Mouse (Mus musculus): Measurements from ENCODE around the gene Cabp1. TPM values are rescaled to one million over a fixed set of nuclear protein-coding genes. Genes with fewer than 3 reads are reported as not detected.

Gene Cabp1
- polyA plus RNA-seq, 1 experiment from 2014 or later: not detected

DNA sequence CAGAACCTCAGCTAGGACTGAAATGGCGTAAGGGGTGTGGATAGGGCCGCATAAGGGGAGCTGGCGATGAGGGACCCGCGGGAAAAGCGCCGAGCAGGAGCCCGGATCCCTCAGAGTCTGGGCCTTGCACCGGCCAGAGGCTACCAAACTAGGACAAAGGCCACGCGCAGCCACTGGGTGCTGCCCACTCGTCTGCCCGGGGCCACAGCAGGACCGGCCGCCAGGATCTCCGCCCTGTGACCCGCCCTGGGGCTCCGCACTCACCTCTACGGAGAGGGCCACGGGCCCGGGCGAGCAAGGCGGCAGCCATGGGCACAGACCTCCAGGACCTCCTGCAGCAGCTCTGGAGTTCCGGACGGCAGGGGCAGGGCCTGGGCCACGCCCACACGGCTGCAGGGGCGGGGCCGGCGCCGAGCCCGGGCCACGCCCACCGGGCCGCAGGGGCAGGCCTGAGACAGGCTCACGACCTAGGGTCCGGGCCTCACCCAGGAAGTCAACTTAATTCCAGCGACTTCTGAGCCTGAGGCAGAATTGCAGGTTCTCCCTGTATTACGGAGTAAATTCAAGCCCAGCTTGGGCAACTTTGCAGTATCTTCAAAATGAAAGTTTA, 75.1 kb downstream of the Cabp1 start, which contains the start of gene Acads:
Gene Acads, minus strand, starts transcription at position 386 of the 610 bp plus-strand sequence.
- H3K4me1 ChIP-seq (ENCODE audit: insufficient read depth): peaks cover 8% of the 10 kb centered on the region
- H3K9me3 ChIP-seq (ENCODE audit: low read length): no peaks in the 10 kb centered on the region
- peak within 1 kb of the TSS; percentile 96 for H3K4me2 ChIP-seq (ENCODE audit: low read depth, low read length)
- DNase-seq (peak; percentile 90), ATAC-seq (peak; percentile 94)
- TF ChIP-seq EP300 (IDR thresholded peaks at IDR 0.05; ENCODE audit: low read depth) (no peak), CTCF (IDR thresholded peaks at IDR 0.05; ENCODE audit: low read depth) (no peak)
- H3K27ac ChIP-seq (ENCODE audit: low read depth): peak within 1 kb of the TSS; percentile 86
- H3K36me3 ChIP-seq (replicated peaks; ENCODE audit: insufficient read depth, low read length): peaks cover 11% of the 10 kb centered on the region; the same call in 1 of the 2 replicates
- H3K4me3 ChIP-seq (ENCODE audit: low read depth, low read length): peak within 1 kb of the TSS; percentile 86
- under 1% methylated on average over 38 of the region's 39 CpGs for WGBS (ENCODE audit: insufficient replicate concordance)
- H3K9ac ChIP-seq (replicated peaks): peak within 1 kb of the TSS; percentile 78
- no peaks in the 10 kb centered on the region for H3K27me3 ChIP-seq (ENCODE audit: insufficient read depth, low read length)

Other genes starting within 250 kb of the Cabp1 start
- 5.6 and 7.0 TPM in 2 replicates for gene Hnf1a, start 223.3 kb downstream of the Cabp1 start, polyA plus RNA-seq (2015; fragmentation: Nextera tagmentation; extraction: Ambion mirVana)
- 9.2 and 11.5 TPM in 2 replicates for gene Sppl3, start 183.2 kb downstream of the Cabp1 start, polyA plus RNA-seq (2015; fragmentation: Nextera tagmentation; extraction: Ambion mirVana)
- gene Gm10401, start 96.1 kb downstream of the Cabp1 start, polyA plus RNA-seq (2015; fragmentation: Nextera tagmentation; extraction: Ambion mirVana): 6.0 and 6.6 TPM in 2 replicates
- 87.9 and 93.4 TPM in 2 replicates for gene Acads, start 75.0 kb downstream of the Cabp1 start, polyA plus RNA-seq (2015; fragmentation: Nextera tagmentation; extraction: Ambion mirVana)
- 6.9 and 8.0 TPM in 2 replicates for gene Unc119b, start 59.4 kb downstream of the Cabp1 start, polyA plus RNA-seq (2015; fragmentation: Nextera tagmentation; extraction: Ambion mirVana)
- gene Mlec, start 36.2 kb downstream of the Cabp1 start, polyA plus RNA-seq (2015; fragmentation: Nextera tagmentation; extraction: Ambion mirVana): 8.2 and 10.1 TPM in 2 replicates
- 58.7 and 61.8 TPM in 2 replicates for gene Pop5, start 41.5 kb upstream of the Cabp1 start, polyA plus RNA-seq (2015; fragmentation: Nextera tagmentation; extraction: Ambion mirVana)
- 75.4 and 78.4 TPM in 2 replicates for gene Rnf10, start 78.5 kb upstream of the Cabp1 start, polyA plus RNA-seq (2015; fragmentation: Nextera tagmentation; extraction: Ambion mirVana)
- 19.5 and 19.6 TPM in 2 replicates for gene Coq5, start 85.3 kb upstream of the Cabp1 start, polyA plus RNA-seq (2015; fragmentation: Nextera tagmentation; extraction: Ambion mirVana)
- 388 and 399 TPM in 2 replicates for gene Dynll1, start 106.6 kb upstream of the Cabp1 start, polyA plus RNA-seq (2015; fragmentation: Nextera tagmentation; extraction: Ambion mirVana)
- gene Srsf9, start 132.8 kb upstream of the Cabp1 start, polyA plus RNA-seq (2015; fragmentation: Nextera tagmentation; extraction: Ambion mirVana): 86.0 and 90.6 TPM in 2 replicates
- 11.7 and 12.1 TPM in 2 replicates for gene Gatc, start 146.8 kb upstream of the Cabp1 start, polyA plus RNA-seq (2015; fragmentation: Nextera tagmentation; extraction: Ambion mirVana)
- 20.3 and 24.2 TPM in 2 replicates for gene Triap1, start 146.8 kb upstream of the Cabp1 start, polyA plus RNA-seq (2015; fragmentation: Nextera tagmentation; extraction: Ambion mirVana)
- gene Cox6a1, start 154.6 kb upstream of the Cabp1 start, polyA plus RNA-seq (2015; fragmentation: Nextera tagmentation; extraction: Ambion mirVana): 936 and 952 TPM in 2 replicates
- 0.15 and 0.26 TPM in 2 replicates for gene Msi1, start 235.2 kb upstream of the Cabp1 start, polyA plus RNA-seq (2015; fragmentation: Nextera tagmentation; extraction: Ambion mirVana)